Mouse (Mus musculus) cortical plate, adult 2 months (tissue): ENCODE results near the gene Tnfrsf4.

Experiments used
- CTCF ChIP-seq: fragments of 200-500 bp; IDR thresholded peaks from 2 replicates; pipeline ENCODE4 v1.5.1; 2011; ENCODE audit warnings: mild to moderate bottlenecking, control low read depth, low read length; ENCODE audit not compliant: insufficient read depth; ENCODE audit errors: extremely low read depth
- POLR2A ChIP-seq: fragments of 200-500 bp; IDR thresholded peaks from 2 replicates; pipeline ENCODE4 v1.6.1; 2011; ENCODE audit warnings: mild to moderate bottlenecking, low read length, control low read depth; ENCODE audit not compliant: insufficient read depth; ENCODE audit errors: extremely low read depth

GRCm38 (mm10) chr4:156031593-156032391, 18.1 kb downstream of the Tnfrsf4 start:
- no peak for TF ChIP-seq CTCF
- TF ChIP-seq POLR2A = peak; percentile 56
